Mouse (Mus musculus) E14TG2a.4 (cell line): Measurements from ENCODE around the gene Crkl.

Experiments
- CTCF ChIP-seq: conservative IDR thresholded peaks from 2 replicates; pipeline ENCODE4 v1.5.1; 2014; ENCODE audit warnings: low read length
- NANOG ChIP-seq: IDR thresholded peaks from 2 replicates; pipeline ENCODE4 v1.6.1; 2014; ENCODE audit warnings: borderline replicate concordance, low read length, mixed read lengths
- POU5F1 ChIP-seq: IDR thresholded peaks from 2 replicates; pipeline ENCODE4 v1.6.1; 2014; ENCODE audit warnings: low read length, borderline replicate concordance

GRCm38 (mm10) chr16:17502681-17503080 is 50.9 kb downstream of the Crkl start:
- no peak for TF ChIP-seq CTCF
- TF ChIP-seq NANOG: no peak
- no peak for TF ChIP-seq POU5F1
